Mouse (Mus musculus): ENCODE measurements around the gene Tpm4. TPM values are rescaled to one million over a fixed set of nuclear protein-coding genes. Genes with fewer than 3 reads are reported as not detected.

The Tpm4 gene
- polyA plus RNA-seq, 1 experiment from 2014 or later: 660 TPM

GRCm38 (mm10) chr8:72187793-72188331 is 53.1 kb downstream of the Tpm4 start:
- no peak for TF ChIP-seq CTCF (IDR thresholded peaks at IDR 0.05)
- DNase-seq (ENCODE audit: low read depth, low spot score): no peak
- no peak for ATAC-seq
- in situ Hi-C loops (cut with MboI; ENCODE audit: low pct_unique_long_range_greater_than_20kb): loop anchor here (25.0 kb wide), 1 partner anchor 426 kb away; no protein-coding TSS in a partner anchor
- H3K27me3 ChIP-seq: no peaks in the 10 kb centered on the region
- CTCF ChIA-PET: no interaction called here
- POLR2A ChIA-PET: no interaction called here

GRCm38 (mm10) chr8:72189417-72190214 is 54.8 kb downstream of the Tpm4 start, which contains the start of gene Hsh2d:
TSS of gene Hsh2d (plus strand) at chr8:72189638.
- TF ChIP-seq CTCF (IDR thresholded peaks at IDR 0.05): no peak
- in situ Hi-C loops (cut with MboI; ENCODE audit: low pct_unique_long_range_greater_than_20kb): loop anchor here (25.0 kb wide), 1 partner anchor 427 kb away; no protein-coding TSS in a partner anchor
- H3K27me3 ChIP-seq: no peaks in the 10 kb centered on the region
- ChIA-PET POLR2A (no interaction called here), CTCF (interaction anchor here (1.2 to 1.3 kb wide), 2 partner anchors 13 to 159 kb away, joined by 3 read pairs; no protein-coding TSS in a partner anchor)
- DNase-seq (ENCODE audit: low read depth, low spot score) (no peak), ATAC-seq (peak; percentile 26)

GRCm38 (mm10) chr8:72190215-72190539 is 55.4 kb downstream of the Tpm4 start:
- POLR2A ChIA-PET: no interaction called here
- ATAC-seq: no peak
- DNase-seq (ENCODE audit: low read depth, low spot score): no peak
- CTCF ChIA-PET: interaction anchor here (1.2 kb wide), 1 partner anchor 13 kb away, joined by 3 read pairs; no protein-coding TSS in a partner anchor
- no peak for TF ChIP-seq CTCF (IDR thresholded peaks at IDR 0.05)
- in situ Hi-C loops (cut with MboI; ENCODE audit: low pct_unique_long_range_greater_than_20kb): loop anchor here (25.0 kb wide), 1 partner anchor 428 kb away; no protein-coding TSS in a partner anchor
- H3K27me3 ChIP-seq: no peaks in the 10 kb centered on the region

- no peak for ATAC-seq
- no peak for TF ChIP-seq CTCF (IDR thresholded peaks at IDR 0.05)
- H3K27me3 ChIP-seq: peaks cover 7% of the 10 kb centered on the region
- DNase-seq (ENCODE audit: low read depth, low spot score): no peak
- CTCF ChIA-PET: no interaction called here
- POLR2A ChIA-PET: no interaction called here
- in situ Hi-C loops (cut with MboI; ENCODE audit: low pct_unique_long_range_greater_than_20kb): loop anchor here (25.0 kb wide), 1 partner anchor 430 kb away; no protein-coding TSS in a partner anchor
These were observed 57.3 kb downstream of the Tpm4 start for GRCm38 (mm10) chr8:72192065-72192464.

GRCm38 (mm10) chr8:72197997-72198396 is 63.2 kb downstream of the Tpm4 start:
- ChIA-PET POLR2A (interaction anchor here (0.7 kb wide), 1 partner anchor 485 kb away, joined by 3 read pairs; no protein-coding TSS in a partner anchor), CTCF (interaction anchor here (2.3 kb wide), 1 partner anchor 20 kb away, joined by 4 read pairs; no protein-coding TSS in a partner anchor)
- ATAC-seq: no peak
- no peak for TF ChIP-seq CTCF (IDR thresholded peaks at IDR 0.05)
- in situ Hi-C loops (cut with MboI; ENCODE audit: low pct_unique_long_range_greater_than_20kb): loop anchor here (25.0 kb wide), 1 partner anchor 436 kb away; no protein-coding TSS in a partner anchor
- no peak for DNase-seq (ENCODE audit: low read depth, low spot score)
- H3K27me3 ChIP-seq: peaks cover 9% of the 10 kb centered on the region

Other genes starting within 250 kb of the Tpm4 start
- 3.0 TPM for gene Zfp882, start 226.4 kb upstream of the Tpm4 start, polyA plus RNA-seq (2021)
- gene Zfp617, start 226.3 kb upstream of the Tpm4 start, polyA plus RNA-seq (2021): 26.0 TPM
- 13.3 TPM for gene Zfp961, start 183.9 kb upstream of the Tpm4 start, polyA plus RNA-seq (2021)
- gene Cyp4f18, start 125.3 kb upstream of the Tpm4 start, polyA plus RNA-seq (2021): not detected
- not detected for gene Olfr372, start 93.8 kb upstream of the Tpm4 start, polyA plus RNA-seq (2021)
- 0.01 TPM for gene Olfr373, start 51.8 kb upstream of the Tpm4 start, polyA plus RNA-seq (2021)
- 0.01 TPM for gene Olfr374, start 27.9 kb upstream of the Tpm4 start, polyA plus RNA-seq (2021)
- gene Rab8a, start 26.2 kb downstream of the Tpm4 start, polyA plus RNA-seq (2021): 111 TPM
- gene Hsh2d, start 54.7 kb downstream of the Tpm4 start, polyA plus RNA-seq (2021): 0.05 TPM
- not detected for gene Cib3, start 77.9 kb downstream of the Tpm4 start, polyA plus RNA-seq (2021)
- not detected for gene Gm11034, start 78.7 kb downstream of the Tpm4 start, polyA plus RNA-seq (2021)
- gene Fam32a, start 84.8 kb downstream of the Tpm4 start, polyA plus RNA-seq (2021): 90.2 TPM
- 93.1 TPM for gene Ap1m1, start 105.0 kb downstream of the Tpm4 start, polyA plus RNA-seq (2021)
- gene Gm10282, start 170.3 kb downstream of the Tpm4 start, polyA plus RNA-seq (2021): 28.0 TPM
- 6.7 TPM for gene Klf2, start 184.1 kb downstream of the Tpm4 start, polyA plus RNA-seq (2021)

All from Patski (cell line).